Mouse (Mus musculus): ENCODE measurements at regions not wholly inside any gene's neighbourhood (a gene's known extent, or its start where the extent isn't known, plus 50 kb on each side); places are given as distances from the start of the nearest gene placed in this dataset.

- DNase-seq, result no peak
Observed at GRCm38 (mm10) chr11:112889760-112890159, 107.7 kb downstream of the Sox9 start.

GRCm38 (mm10) chr11:112897597-112897996 is 115.6 kb downstream of the Sox9 start:
- DNase-seq, result no peak

GRCm38 (mm10) chr11:112902618-112903017 is 120.6 kb downstream of the Sox9 start:
- DNase-seq, result no peak

- DNase-seq, result no peak
Observed at GRCm38 (mm10) chr11:112910309-112910708, 128.3 kb downstream of the Sox9 start.

DNA sequence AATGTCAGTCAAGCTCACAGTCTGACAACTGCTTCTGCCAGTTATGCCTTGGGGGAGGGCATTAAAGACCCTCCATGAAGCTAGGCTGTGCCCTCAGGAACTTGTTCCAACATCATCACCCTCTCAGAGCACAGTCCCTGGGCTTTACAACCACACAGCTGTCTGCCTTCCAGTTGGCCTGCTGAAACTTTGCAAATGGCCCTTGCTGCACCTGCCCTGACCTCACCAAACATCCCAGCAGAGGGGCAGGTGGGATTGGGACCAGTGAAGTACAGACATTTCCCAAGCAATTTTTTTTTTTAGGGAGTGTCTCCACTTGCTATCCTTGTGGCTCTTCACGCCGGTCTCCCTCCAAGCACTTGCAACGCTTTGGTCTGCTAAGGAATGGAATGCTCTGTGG is 130.9 kb downstream of the Sox9 start:
- DNase-seq, result no peak

DNA sequence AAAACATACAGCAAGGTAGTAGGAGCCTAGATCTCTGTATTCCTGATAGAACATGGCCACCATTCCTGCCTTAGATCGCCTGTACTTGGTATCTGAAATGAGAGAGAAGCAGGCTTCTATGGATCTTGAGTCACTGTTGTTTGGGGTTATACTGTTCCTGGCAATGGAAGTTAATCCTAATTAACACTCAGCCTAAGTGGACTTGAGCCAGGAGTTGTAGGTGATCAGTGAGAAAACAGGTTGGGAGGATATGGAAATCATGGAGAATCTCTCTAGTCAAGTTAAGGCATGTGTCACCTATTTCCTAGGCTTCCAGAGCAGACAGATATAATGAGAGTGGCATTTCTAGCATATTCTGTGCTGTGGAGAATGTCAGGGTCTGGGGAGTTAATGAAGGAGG is 134.9 kb downstream of the Sox9 start:
- DNase-seq, result no peak

- DNase-seq, result no peak
Observed at GRCm38 (mm10) chr11:112920131-112920530, 138.1 kb downstream of the Sox9 start.

GRCm38 (mm10) chr11:112924577-112924976 is 142.6 kb downstream of the Sox9 start:
- no peak for DNase-seq

GRCm38 (mm10) chr11:112925140-112925539 is 143.1 kb downstream of the Sox9 start:
- DNase-seq, result no peak

DNA sequence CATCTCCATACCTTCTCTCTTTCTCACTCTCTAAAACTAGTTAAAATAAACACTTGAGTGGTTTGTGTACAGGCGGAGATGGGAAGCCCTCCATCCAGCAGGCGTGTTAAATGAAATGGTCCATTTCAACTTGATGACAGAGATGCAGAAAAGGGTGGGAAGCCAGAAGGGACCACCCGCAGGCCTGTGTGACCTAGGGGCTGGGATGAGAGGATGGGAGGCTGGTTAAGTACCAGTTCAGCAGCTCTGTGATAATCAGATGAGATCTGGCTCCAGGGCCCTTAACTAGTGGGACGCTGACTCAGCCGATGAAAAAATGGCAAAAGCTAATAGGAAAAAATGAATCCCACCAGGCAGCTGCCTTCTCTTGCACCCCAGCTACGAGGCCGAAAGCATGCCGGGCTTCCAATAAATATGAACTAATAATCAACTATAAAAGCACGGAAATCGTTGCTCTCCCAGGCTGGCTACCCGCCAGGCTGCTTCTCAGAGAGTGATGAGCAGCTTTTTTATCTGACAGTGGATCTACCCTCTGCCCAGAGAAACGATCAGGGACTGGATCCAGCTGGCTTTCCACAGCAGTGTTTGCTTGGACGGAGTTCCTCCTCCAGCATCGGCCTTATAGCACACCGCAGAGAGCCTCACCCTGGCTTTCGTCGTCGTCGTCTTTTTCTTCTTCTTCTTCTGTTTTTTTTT is 144.5 kb downstream of the Sox9 start:
- peak; percentile 4 to 9 for DNase-seq

- no peak for DNase-seq
Observed at GRCm38 (mm10) chr11:112930186-112930808, 148.3 kb downstream of the Sox9 start.

GRCm38 (mm10) chr11:112938035-112938434 is 156.0 kb downstream of the Sox9 start:
- DNase-seq, result peak in 1 of 2 experiments; percentile 11

GRCm38 (mm10) chr11:112951421-112951820 is 169.4 kb downstream of the Sox9 start:
- DNase-seq, result no peak

DNA sequence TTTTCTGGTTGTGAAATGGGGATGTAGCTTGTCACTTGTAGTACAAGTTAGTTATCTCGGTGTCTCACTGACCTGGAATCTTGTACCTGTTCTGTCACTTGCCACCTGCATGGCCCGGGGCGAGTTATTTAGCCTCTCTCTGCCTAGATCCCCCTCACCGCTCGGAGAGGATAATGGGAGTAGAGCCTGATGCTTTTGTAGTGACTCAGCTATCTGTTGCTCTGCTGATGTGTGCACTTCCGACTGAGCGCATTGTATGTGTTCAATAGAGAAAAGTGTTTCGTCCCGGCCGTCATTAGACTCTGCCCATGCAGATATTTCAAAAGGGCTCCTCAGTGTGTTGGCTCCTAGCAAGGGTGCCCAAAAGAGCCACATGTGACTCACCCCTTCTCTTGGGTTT is 170.3 kb downstream of the Sox9 start:
- DNase-seq, result no peak

DNA sequence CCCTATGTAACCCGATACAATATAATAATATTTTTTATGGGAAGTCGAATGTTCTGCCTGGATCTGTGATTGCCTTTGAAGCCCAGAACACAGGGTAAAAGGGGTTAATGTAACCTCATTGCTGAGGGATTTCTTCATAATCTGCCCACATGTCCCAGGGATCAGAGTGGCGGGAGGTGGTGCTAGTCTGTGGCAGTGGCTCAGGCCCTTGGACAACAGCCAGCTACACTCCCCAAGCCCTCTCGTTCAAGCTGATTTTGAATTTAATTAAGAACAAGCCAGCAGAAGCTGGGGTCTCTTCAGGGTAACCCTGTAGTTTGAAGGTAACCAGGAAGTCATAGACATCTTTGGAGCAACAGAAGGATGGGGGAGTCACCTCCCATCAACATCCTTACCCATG is 171.5 kb downstream of the Sox9 start:
- no peak for DNase-seq

GRCm38 (mm10) chr11:112956748-112957440 is 174.9 kb downstream of the Sox9 start:
- no peak for DNase-seq

DNA sequence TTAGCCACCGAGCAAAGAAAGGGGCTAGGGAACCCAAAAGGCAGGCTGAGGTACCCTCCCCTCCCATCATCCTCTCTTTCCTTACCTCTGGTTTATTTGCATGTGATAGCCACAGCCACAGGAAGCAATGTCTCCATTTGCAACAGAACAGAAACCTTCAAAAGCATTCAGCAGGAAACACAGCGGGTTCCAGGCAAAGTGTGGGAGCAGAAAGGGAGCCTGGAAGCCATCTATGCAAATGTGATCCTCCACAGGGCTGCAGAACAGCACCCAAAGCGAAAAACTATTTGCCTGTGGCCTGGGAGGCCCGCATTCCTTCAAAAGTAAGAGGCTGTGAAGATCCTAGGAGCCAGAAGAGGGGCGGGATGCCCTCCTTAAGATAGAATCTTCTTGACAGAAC is 177.6 kb downstream of the Sox9 start:
- DNase-seq, result no peak

- no peak for DNase-seq
Observed at GRCm38 (mm10) chr11:112973286-112973685, 191.3 kb downstream of the Sox9 start.

DNA sequence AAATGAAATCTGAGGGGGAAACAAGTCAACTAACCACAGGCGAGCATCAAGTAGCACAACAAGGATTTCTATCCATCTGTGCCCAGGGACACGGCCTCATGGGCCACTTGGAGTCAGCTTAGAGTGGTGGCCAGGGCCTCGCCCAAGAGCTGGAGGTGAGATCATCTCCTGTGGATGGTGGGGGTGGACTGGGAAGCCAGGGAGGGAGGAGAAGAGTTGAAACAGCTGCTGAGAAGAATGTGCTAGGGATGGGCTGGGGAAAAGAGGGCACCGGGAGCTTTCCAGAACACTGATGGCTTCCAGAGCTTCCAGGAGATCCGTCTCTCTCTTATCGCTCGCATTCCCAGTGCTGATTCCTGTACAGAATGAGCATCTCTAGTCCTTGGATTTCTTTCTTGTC is 192.9 kb downstream of the Sox9 start:
- no peak for DNase-seq

GRCm38 (mm10) chr11:112976914-112977785 is 195.1 kb downstream of the Sox9 start:
- no peak for DNase-seq

DNA sequence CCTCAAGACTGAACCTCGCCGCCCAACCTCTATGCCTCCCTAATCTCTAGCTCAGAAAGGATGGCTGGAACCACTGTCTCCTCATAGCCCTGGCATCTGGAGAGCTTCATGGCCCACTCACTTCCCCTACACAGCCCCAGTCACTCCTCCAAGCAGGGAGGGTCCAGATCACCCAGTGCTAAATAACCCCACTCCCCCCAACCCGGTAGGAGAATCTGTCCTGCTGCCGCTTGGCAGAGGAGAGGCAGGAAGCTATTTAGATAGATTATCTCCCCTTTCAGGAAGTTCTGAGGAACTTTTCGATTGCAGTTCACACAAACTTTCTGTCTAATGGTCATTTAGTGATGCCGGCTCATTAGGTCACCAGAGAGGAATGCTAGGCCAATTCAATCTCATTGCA is 196.9 kb downstream of the Sox9 start:
- no peak for DNase-seq

- no peak for DNase-seq
Observed at GRCm38 (mm10) chr11:112979413-112979812, 197.4 kb downstream of the Sox9 start.

GRCm38 (mm10) chr11:112982165-112982801 is 200.3 kb downstream of the Sox9 start:
- no peak for DNase-seq

All from kidney, adult 8-10 months (tissue).